Mouse (Mus musculus) CH12.LX (cell line): ENCODE results near the gene Serpina9. TPM values are rescaled to one million over a fixed set of nuclear protein-coding genes. Genes with fewer than 3 reads are reported as not detected.
"Not testable (repeated sequence)": the region's sequence is repeated elsewhere in the genome, so short reads cannot be mapped to it uniquely, and the experiment has no call there.

ENCODE experiments used
- DNase-seq: peaks from one replicate; pipeline ENCODE4 v3.0.0-alpha.2; 2013; ENCODE audit errors: extremely low read depth
- H3K27ac ChIP-seq: 2 replicates; pipeline ENCODE4 v1.5.1; 2012; ENCODE audit warnings: low read depth, mild to moderate bottlenecking, control low read depth, moderate library complexity; ENCODE audit not compliant: insufficient read depth
- H3K27me3 ChIP-seq: replicated peaks from 2 replicates; pipeline ENCODE3; 2012; ENCODE audit warnings: inconsistent platforms
- H3K36me3 ChIP-seq, 2 experiments: replicated peaks in 1 of 2; 2 replicates each; pipeline versions ENCODE3 to v1.6.1; 2012; ENCODE audit warnings: inconsistent platforms in 1 of 2, low read length in 1 of 2, mild to moderate bottlenecking in 1 of 2, mixed read lengths in 1 of 2, moderate library complexity in 1 of 2; ENCODE audit not compliant: control insufficient read depth in 1 of 2, insufficient read depth in 1 of 2
- H3K4me1 ChIP-seq, 2 experiments: 2 replicates each; pipeline ENCODE4 v1.6.1; 2012; ENCODE audit warnings: inconsistent platforms in 1 of 2, moderate library complexity in 1 of 2; ENCODE audit not compliant: insufficient read depth in 2 of 2, control insufficient read depth in 1 of 2
- H3K4me2 ChIP-seq: 2 replicates; pipeline ENCODE4 v1.6.1; 2012; ENCODE audit warnings: low read depth, mild to moderate bottlenecking, control low read depth; ENCODE audit not compliant: poor library complexity, insufficient read depth, severe bottlenecking
- H3K4me3 ChIP-seq, 3 experiments: fragments of 150-350 bp in 1 of 3; sonication (generic) in 1 of 3; replicated peaks in 1 of 3; 2 replicates each; pipeline versions ENCODE3 to v1.5.1; 2011 to 2012; ENCODE audit warnings: low read depth in 2 of 3, low read length in 2 of 3, mild to moderate bottlenecking in 2 of 3, moderate library complexity in 2 of 3, control low read depth in 1 of 3, improper control_type of control experiment in 1 of 3, inconsistent platforms in 1 of 3, mixed read lengths in 1 of 3; ENCODE audit not compliant: poor library complexity in 1 of 3
- H3K79me2 ChIP-seq: replicated peaks from 2 replicates; pipeline ENCODE4 v1.6.1; 2012; ENCODE audit warnings: mild to moderate bottlenecking, moderate library complexity; ENCODE audit not compliant: control insufficient read depth, poor library complexity, insufficient read depth, severe bottlenecking; ENCODE audit errors: extremely low read depth
- H3K9ac ChIP-seq: 2 replicates; pipeline ENCODE4 v1.6.1; 2012; ENCODE audit warnings: low read depth, mild to moderate bottlenecking, control low read depth, moderate library complexity; ENCODE audit not compliant: insufficient read depth
- H3K9me3 ChIP-seq: replicated peaks from 2 replicates; pipeline ENCODE3; 2012; ENCODE audit warnings: low read length, inconsistent platforms, mixed read lengths
- EP300 ChIP-seq: IDR thresholded peaks from 2 replicates; pipeline ENCODE4 v1.6.1; 2011; ENCODE audit warnings: low read length, improper control_type of control experiment
- MAZ ChIP-seq: IDR thresholded peaks from 2 replicates; pipeline ENCODE4 v1.6.1; 2012; ENCODE audit warnings: low read depth, mild to moderate bottlenecking, inconsistent platforms, low read length, improper control_type of control experiment, moderate library complexity
- RCOR1 ChIP-seq: conservative IDR thresholded peaks from 2 replicates; pipeline ENCODE4 v1.6.1; 2012; ENCODE audit warnings: low read depth, mild to moderate bottlenecking, inconsistent platforms, low read length, improper control_type of control experiment
- SMC3 ChIP-seq: IDR thresholded peaks from 2 replicates; pipeline ENCODE4 v1.6.1; 2011; ENCODE audit warnings: low read depth, low read length, improper control_type of control experiment
- ZMIZ1 ChIP-seq: IDR thresholded peaks from 2 replicates; pipeline ENCODE4 v1.6.1; 2012; ENCODE audit warnings: low read depth, mild to moderate bottlenecking, inconsistent platforms, low read length, improper control_type of control experiment
- dilution Hi-C: fragments of 300-500 bp; cut with MboI; formaldehyde crosslinking; loops from 2 replicates; pipeline ENCODE4 v1.14.3; 2020; ENCODE audit warnings: low sequenced_read_pairs; ENCODE audit not compliant: extremely low pct_unique_long_range_greater_than_20kb, extremely low pct_ligation_motif_present
- in situ Hi-C: fragments of 300-500 bp; cut with MboI; formaldehyde crosslinking; loops from 3 replicates; pipeline ENCODE4 v1.14.3; 2019; ENCODE audit warnings: low sequenced_read_pairs, low pct_ligation_motif_present, low pct_unique_long_range_greater_than_20kb, mixed read lengths
- polyA plus RNA-seq: library from polyadenylated mRNA; unstranded; fragments of >175 nt; gene quantifications from 2 replicates; pipeline ENCODE4 v1.2.1, GENCODE M21; 2012; ENCODE audit warnings: low read depth; ENCODE audit not compliant: insufficient read length
- total RNA-seq, 2 experiments: library from RNA; depleted of rRNA; stranded (reverse); fragments of 300-350 nt in 1 of 2; fragments of >200 nt in 1 of 2; gene quantifications; 2 replicates each; pipeline ENCODE4 v1.2.3; 2012 to 2014

The Serpina9 gene
- total and polyA plus RNA-seq, 3 experiments: 0.08 to 0.36 (median 0.23) TPM

GRCm38 (mm10) chr12:103952972-103953371 is 60.6 kb downstream of the Serpina9 start:
- H3K27me3 ChIP-seq, H3K4me2 ChIP-seq, H3K79me2 ChIP-seq, H3K36me3 ChIP-seq, H3K9ac ChIP-seq, in situ Hi-C loops, H3K9me3 ChIP-seq, H3K27ac ChIP-seq, DNase-seq, H3K4me3 ChIP-seq, dilution Hi-C loops, H3K4me1 ChIP-seq: not testable (repeated sequence)

- in situ Hi-C loops (no loop called here), dilution Hi-C loops (no loop called here)
- Histone ChIP-seq H3K4me2 (no peak overlapping the region), H3K36me3 (no peaks in the 10 kb centered on the region), H3K4me3 (no peak overlapping the region), H3K9ac (no peak overlapping the region), H3K4me1 (no peaks in the 10 kb centered on the region), H3K9me3 (no peaks in the 10 kb centered on the region), H3K79me2 (no peaks in the 10 kb centered on the region), H3K27me3 (peaks cover 15% of the 10 kb centered on the region), H3K27ac (no peak overlapping the region)
- TF ChIP-seq EP300 (no peak), SMC3 (no peak), MAZ (no peak), ZMIZ1 (no peak), RCOR1 (no peak)
- no peak for DNase-seq
Measured at GRCm38 (mm10) chr12:103946243-103946642, 67.3 kb downstream of the Serpina9 start.

Other genes with a start within 250 kb of the Serpina9 start
- gene Serpina1d, start 240.2 kb downstream of the Serpina9 start, total RNA-seq (2012; rRNA removed): not detected in 2 replicates
- gene Serpina1d, start 240.2 kb downstream of the Serpina9 start, total RNA-seq (2014; rRNA removed): not detected in 2 replicates
- not detected in 2 replicates for gene Serpina1d, start 240.2 kb downstream of the Serpina9 start, polyA plus RNA-seq
- 0.08 TPM in 1 of 2 replicates, not detected in the other for gene Serpina1b, start 183.4 kb downstream of the Serpina9 start, total RNA-seq (2012; rRNA removed)
- gene Serpina1b, start 183.4 kb downstream of the Serpina9 start, total RNA-seq (2014; rRNA removed): not detected in 2 replicates
- gene Serpina1b, start 183.4 kb downstream of the Serpina9 start, polyA plus RNA-seq: not detected in 2 replicates
- gene Serpina1a, start 150.2 kb downstream of the Serpina9 start, total RNA-seq (2012; rRNA removed): not detected in 2 replicates
- gene Serpina1a, start 150.2 kb downstream of the Serpina9 start, total RNA-seq (2014; rRNA removed): not detected in 2 replicates
- gene Serpina1a, start 150.2 kb downstream of the Serpina9 start, polyA plus RNA-seq: not detected in 2 replicates
- gene Serpina1c, start 108.9 kb downstream of the Serpina9 start, total RNA-seq (2012; rRNA removed): not detected in 2 replicates
- not detected in 2 replicates for gene Serpina1c, start 108.9 kb downstream of the Serpina9 start, total RNA-seq (2014; rRNA removed)
- gene Serpina1c, start 108.9 kb downstream of the Serpina9 start, polyA plus RNA-seq: not detected in 2 replicates
- gene Serpina1e, start 54.8 kb downstream of the Serpina9 start, total RNA-seq (2012; rRNA removed): not detected in 2 replicates
- not detected in 2 replicates for gene Serpina1e, start 54.8 kb downstream of the Serpina9 start, total RNA-seq (2014; rRNA removed)
- gene Serpina1e, start 54.8 kb downstream of the Serpina9 start, polyA plus RNA-seq: not detected in 2 replicates
- gene Serpina11, start 23.8 kb downstream of the Serpina9 start, total RNA-seq (2012; rRNA removed): 0.34 TPM in 2 replicates
- gene Serpina11, start 23.8 kb downstream of the Serpina9 start, total RNA-seq (2014; rRNA removed): 0.43 and 0.50 TPM in 2 replicates
- 0.27 and 0.45 TPM in 2 replicates for gene Serpina11, start 23.8 kb downstream of the Serpina9 start, polyA plus RNA-seq
- not detected in 2 replicates for gene Serpina12, start 30.7 kb upstream of the Serpina9 start, total RNA-seq (2012; rRNA removed)
- gene Serpina12, start 30.7 kb upstream of the Serpina9 start, total RNA-seq (2014; rRNA removed): not detected in 2 replicates
- gene Serpina12, start 30.7 kb upstream of the Serpina9 start, polyA plus RNA-seq: 0.08 and 0.09 TPM in 2 replicates
- gene Serpina5, start 87.4 kb upstream of the Serpina9 start, total RNA-seq (2012; rRNA removed): not detected in 2 replicates
- gene Serpina5, start 87.4 kb upstream of the Serpina9 start, total RNA-seq (2014; rRNA removed): not detected in 2 replicates
- gene Serpina5, start 87.4 kb upstream of the Serpina9 start, polyA plus RNA-seq: not detected in 2 replicates
- not detected in 2 replicates for gene Serpina3a, start 99.0 kb upstream of the Serpina9 start, total RNA-seq (2012; rRNA removed)
- not detected in 2 replicates for gene Serpina3a, start 99.0 kb upstream of the Serpina9 start, total RNA-seq (2014; rRNA removed)
- gene Serpina3a, start 99.0 kb upstream of the Serpina9 start, polyA plus RNA-seq: not detected in 2 replicates
- gene Serpina3b, start 114.2 kb upstream of the Serpina9 start, total RNA-seq (2012; rRNA removed): not detected in 2 replicates
- gene Serpina3b, start 114.2 kb upstream of the Serpina9 start, total RNA-seq (2014; rRNA removed): not detected in 2 replicates
- not detected in 2 replicates for gene Serpina3b, start 114.2 kb upstream of the Serpina9 start, polyA plus RNA-seq
- not detected in 2 replicates for gene Serpina3c, start 140.1 kb upstream of the Serpina9 start, total RNA-seq (2012; rRNA removed)
- gene Serpina3c, start 140.1 kb upstream of the Serpina9 start, total RNA-seq (2014; rRNA removed): not detected in 2 replicates
- not detected in 2 replicates for gene Serpina3c, start 140.1 kb upstream of the Serpina9 start, polyA plus RNA-seq
- gene Serpina3f, start 200.8 kb upstream of the Serpina9 start, total RNA-seq (2012; rRNA removed): 0.08 TPM in 1 of 2 replicates, not detected in the other
- gene Serpina3f, start 200.8 kb upstream of the Serpina9 start, total RNA-seq (2014; rRNA removed): 0.35 TPM in 1 of 2 replicates, not detected in the other
- 0.22 and 0.51 TPM in 2 replicates for gene Serpina3f, start 200.8 kb upstream of the Serpina9 start, polyA plus RNA-seq
- 0.88 and 1.4 TPM in 2 replicates for gene Serpina3g, start 222.5 kb upstream of the Serpina9 start, total RNA-seq (2012; rRNA removed)
- gene Serpina3g, start 222.5 kb upstream of the Serpina9 start, total RNA-seq (2014; rRNA removed): 12.9 and 13.9 TPM in 2 replicates
- 9.3 and 11.7 TPM in 2 replicates for gene Serpina3g, start 222.5 kb upstream of the Serpina9 start, polyA plus RNA-seq
- not detected in 2 replicates for gene Serpina3i, start 249.4 kb upstream of the Serpina9 start, total RNA-seq (2012; rRNA removed)
- not detected in 2 replicates for gene Serpina3i, start 249.4 kb upstream of the Serpina9 start, total RNA-seq (2014; rRNA removed)
- not detected in 2 replicates for gene Serpina3i, start 249.4 kb upstream of the Serpina9 start, polyA plus RNA-seq